7 mouse cellular contexts compared by ENCODE assay signal in the genomic region with DNA sequence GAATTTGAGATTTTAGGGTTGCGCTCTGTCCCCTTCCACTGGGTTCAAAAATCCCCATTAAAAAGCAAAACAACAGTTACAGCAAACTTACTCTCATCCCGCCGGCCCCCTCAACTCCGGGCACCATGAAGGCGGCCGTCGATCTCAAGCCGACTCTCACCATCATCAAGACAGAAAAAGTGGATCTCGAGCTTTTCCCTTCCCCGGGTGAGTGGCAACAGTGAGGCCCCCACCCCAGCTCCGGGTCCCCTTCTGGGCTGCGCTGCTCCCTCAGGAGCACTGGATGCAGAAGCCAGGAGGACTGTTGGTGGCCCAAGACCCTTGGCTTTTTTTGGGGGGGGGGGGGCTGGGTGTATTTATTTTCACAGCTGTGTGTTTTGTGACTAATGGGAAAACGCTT.
A peak's percentile ranks its signal among the peaks of the same experiment; 100 is the strongest.
DNase-seq lines count a peak whose midpoint lies in the region; ATAC-seq and TF ChIP-seq lines count a peak whose summit lies in the region.

No protein-coding gene starts in this region.

- TF ChIP-seq CTCF in embryonic fibroblast, embryonic 13.5 days (IDR thresholded peaks at IDR 0.05; ENCODE audit: borderline replicate concordance, insufficient read depth, low read length): no peak
- no peak for TF ChIP-seq CTCF in small intestine, adult 2 months (IDR thresholded peaks at IDR 0.05; ENCODE audit: extremely low read depth, insufficient read length, insufficient replicate concordance, low read depth, low read length)

- WGBS in lung, embryonic 16.5 days: 0% methylated on average over 13 of the region's 13 CpGs
- WGBS in limb, embryonic 12.5 days: 1% methylated on average over 13 of the region's 13 CpGs
- 2% methylated on average over 13 of the region's 13 CpGs for WGBS in small intestine, adult 2 months

- peak overlapping the region; percentile 74 for H3K4me3 ChIP-seq in lung, embryonic 16.5 days (ENCODE audit: low read length)
- peak overlapping the region; percentile 100 for H3K4me3 ChIP-seq in embryonic fibroblast, embryonic 13.5 days (ENCODE audit: insufficient read depth, low read length)
- H3K4me3 ChIP-seq in limb, embryonic 12.5 days (replicated peaks): peak overlapping the region; percentile 68
- peak overlapping the region; percentile 94 for H3K4me3 ChIP-seq in small intestine, adult 2 months (ENCODE audit: low read depth, low read length)

- ATAC-seq in lung, embryonic 16.5 days (ENCODE audit: low read depth): peak; percentile 46
- ATAC-seq in limb, embryonic 12.5 days (ENCODE audit: insufficient number of reproducible peaks, insufficient read depth, low FRiP score, low TSS enrichment, low read depth): peak; percentile 39

- DNase-seq in lung, postnatal 4 days: no peak
- DNase-seq in left cerebral cortex, postnatal 10 days (ENCODE audit: extremely low spot score in 1 of 2, low spot score in 2 of 2): no peak
- DNase-seq in layer of hippocampus, postnatal 36 days: no peak

- H3K27me3 ChIP-seq in lung, embryonic 16.5 days (ENCODE audit: control insufficient read depth, insufficient read depth, low read depth, low read length): no peaks in the 10 kb centered on the region
- 0 out of 2 replicates have a peak, but pooled peaks cover 5% of the 10 kb centered on the region for H3K27me3 ChIP-seq in limb, embryonic 12.5 days
- no peaks in the 10 kb centered on the region for H3K27me3 ChIP-seq in small intestine, adult 2 months (ENCODE audit: control insufficient read depth, insufficient read depth, low read length)

- intact Hi-C loops in left cerebral cortex, postnatal 10 days (cut with DNase I): no loop called here

- H3K36me3 ChIP-seq in lung, embryonic 16.5 days (ENCODE audit: control insufficient read depth, insufficient read depth, low read length): 0 out of 2 replicates have a peak, but pooled peaks cover 3% of the 10 kb centered on the region
- no peaks in the 10 kb centered on the region for H3K36me3 ChIP-seq in limb, embryonic 12.5 days
- H3K36me3 ChIP-seq in small intestine, adult 2 months (ENCODE audit: control insufficient read depth, insufficient read depth, low read length): no peaks in the 10 kb centered on the region

- H3K9ac ChIP-seq in lung, embryonic 16.5 days (ENCODE audit: low read length): peak overlapping the region; percentile 88
- peak overlapping the region; percentile 80 for H3K9ac ChIP-seq in limb, embryonic 12.5 days (replicated peaks)

- H3K27ac ChIP-seq in lung, embryonic 16.5 days (ENCODE audit: low read length): peak overlapping the region; percentile 95
- peak overlapping the region; percentile 97 for H3K27ac ChIP-seq in embryonic fibroblast, embryonic 13.5 days (ENCODE audit: insufficient read depth, low read length)
- peak overlapping the region; percentile 90 for H3K27ac ChIP-seq in limb, embryonic 12.5 days
- H3K27ac ChIP-seq in small intestine, adult 2 months (ENCODE audit: insufficient read depth, low read depth, low read length): peak overlapping the region; percentile 81

- TF ChIP-seq POLR2A in embryonic fibroblast, embryonic 13.5 days (IDR thresholded peaks at IDR 0.05; ENCODE audit: low read depth, low read length): no peak
- no peak for TF ChIP-seq POLR2A in small intestine, adult 2 months (IDR thresholded peaks at IDR 0.05; ENCODE audit: low read depth, low read length)

- H3K9me3 ChIP-seq in lung, embryonic 16.5 days (ENCODE audit: control insufficient read depth, low read length): no peaks in the 10 kb centered on the region
- no peaks in the 10 kb centered on the region for H3K9me3 ChIP-seq in limb, embryonic 12.5 days

- peaks cover 21% of the 10 kb centered on the region for H3K4me1 ChIP-seq in lung, embryonic 16.5 days (replicated peaks; ENCODE audit: control insufficient read depth, insufficient read depth, low read length)
- peaks cover 19% of the 10 kb centered on the region for H3K4me1 ChIP-seq in embryonic fibroblast, embryonic 13.5 days (ENCODE audit: control insufficient read depth, insufficient read depth, low read length)
- peaks cover 34% of the 10 kb centered on the region for H3K4me1 ChIP-seq in limb, embryonic 12.5 days (replicated peaks)
- H3K4me1 ChIP-seq in small intestine, adult 2 months (ENCODE audit: control insufficient read depth, insufficient read depth, insufficient read length, low read length): peaks cover 2% of the 10 kb centered on the region; the same call in 1 of the 2 replicates

- peak overlapping the region; percentile 94 for H3K4me2 ChIP-seq in lung, embryonic 16.5 days (ENCODE audit: low read depth, low read length)
- H3K4me2 ChIP-seq in limb, embryonic 12.5 days: peak overlapping the region; percentile 71
